Mouse (Mus musculus) monocyte, adult 5-6 weeks (primary cell): ENCODE measurements around the gene Prps1l3. TPM values are rescaled to one million over a fixed set of nuclear protein-coding genes. Genes with fewer than 3 reads are reported as not detected.

Experiments used
- ATAC-seq: fragments of 153-309, 156-312 bp; replicated peaks from 2 replicates; pipeline ENCODE4 v1.8.0; 2017; ENCODE audit warnings: mild to moderate bottlenecking; ENCODE audit not compliant: low TSS enrichment, insufficient number of reproducible peaks, severe bottlenecking, poor library complexity, low FRiP score
- total RNA-seq: library from RNA; stranded (forward); fragments of 200-1000, 200-491, 200-594 nt; gene quantifications from 3 replicates; pipeline ENCODE4 v1.2.3, GENCODE M21; 2017

Gene Prps1l3
- total RNA-seq, 1 experiment from 2014 or later = 41.5 TPM

- peak; percentile 32; the same call in 1 of the 2 replicates for ATAC-seq
Observed at GRCm38 (mm10) chr12:57231085-57231875, 1.1 kb downstream of the Prps1l3 start.

DNA sequence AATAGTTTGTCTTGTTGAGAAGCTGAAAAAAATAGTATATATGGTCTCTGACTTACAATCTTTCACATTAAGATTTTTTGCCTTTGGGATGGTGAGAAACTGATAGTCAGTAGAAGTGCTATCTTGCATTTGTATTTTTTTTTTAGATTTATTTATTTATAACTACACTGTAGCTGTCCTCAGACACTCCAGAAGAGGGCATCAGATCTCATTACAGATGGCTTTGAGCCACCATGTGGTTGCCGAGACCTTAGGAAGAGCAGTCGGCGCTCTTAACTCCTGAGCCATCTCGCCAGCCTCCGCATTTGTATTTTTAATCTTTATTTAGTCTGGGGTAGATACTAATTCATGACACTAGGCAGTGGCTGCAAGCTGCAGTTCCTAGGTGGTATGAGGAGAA, 3.2 kb downstream of the Prps1l3 start:
- no peak for ATAC-seq

DNA sequence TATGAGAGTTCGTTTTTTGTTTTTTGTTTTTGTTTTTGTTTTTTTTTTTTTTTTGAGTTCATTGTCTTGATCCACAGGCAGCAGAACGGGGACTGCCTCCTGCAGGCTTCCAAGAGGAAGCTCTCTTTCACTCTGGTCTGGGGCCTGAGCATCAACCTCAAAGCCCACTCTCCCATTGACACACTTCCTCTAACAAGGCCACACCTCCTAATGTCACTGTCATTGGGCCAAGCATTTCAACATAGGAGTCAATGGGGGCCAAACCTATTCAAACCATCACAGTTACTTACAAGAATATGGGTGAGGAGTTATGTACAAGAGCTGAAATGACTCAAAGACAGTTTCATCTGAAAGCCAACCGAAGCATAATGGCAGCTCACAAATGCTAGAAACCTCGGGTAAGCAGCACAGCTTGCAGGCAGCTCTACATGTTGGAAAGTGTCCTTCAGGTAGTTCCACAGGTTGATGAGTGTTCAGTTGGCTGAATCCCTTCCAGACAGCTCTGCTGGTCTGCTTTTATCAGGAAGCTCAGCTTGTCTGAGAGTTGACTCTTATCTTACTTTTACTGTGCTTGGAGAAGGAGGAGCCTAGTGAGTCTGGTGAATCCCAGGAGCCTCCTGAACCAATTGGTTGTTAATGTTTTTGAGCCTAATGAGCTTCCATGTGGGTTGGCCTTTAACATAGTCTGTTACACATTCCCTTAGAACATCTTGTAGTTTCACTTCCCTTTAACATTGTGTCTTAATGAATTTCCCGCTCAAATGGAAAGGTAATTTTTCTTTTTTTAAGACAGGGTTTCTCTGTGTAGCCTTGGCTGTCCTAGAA, 13.7 kb downstream of the Prps1l3 start:
- ATAC-seq = peak; percentile 77

GRCm38 (mm10) chr12:57258572-57258971, 28.4 kb downstream of the Prps1l3 start:
- no peak for ATAC-seq

DNA sequence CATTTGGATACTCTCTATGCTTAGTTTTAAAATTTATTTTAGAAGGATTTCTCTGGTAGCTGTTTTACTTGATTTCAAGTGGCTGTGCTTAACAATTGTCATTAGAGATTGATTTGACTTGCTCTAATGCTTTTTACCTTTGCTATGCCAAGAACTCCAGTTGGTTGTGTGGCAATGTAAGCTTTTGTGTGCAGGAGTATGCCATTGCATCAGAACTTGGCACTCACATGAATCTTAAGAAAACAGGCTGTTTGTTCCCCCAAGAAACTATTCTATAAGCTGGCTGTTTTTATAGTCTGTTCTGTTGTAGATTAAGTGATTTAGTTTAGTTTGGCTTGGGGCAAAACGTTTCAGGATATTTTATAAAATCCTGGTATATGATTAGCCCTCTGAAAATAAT, 45.2 kb downstream of the Prps1l3 start:
- no peak for ATAC-seq

DNA sequence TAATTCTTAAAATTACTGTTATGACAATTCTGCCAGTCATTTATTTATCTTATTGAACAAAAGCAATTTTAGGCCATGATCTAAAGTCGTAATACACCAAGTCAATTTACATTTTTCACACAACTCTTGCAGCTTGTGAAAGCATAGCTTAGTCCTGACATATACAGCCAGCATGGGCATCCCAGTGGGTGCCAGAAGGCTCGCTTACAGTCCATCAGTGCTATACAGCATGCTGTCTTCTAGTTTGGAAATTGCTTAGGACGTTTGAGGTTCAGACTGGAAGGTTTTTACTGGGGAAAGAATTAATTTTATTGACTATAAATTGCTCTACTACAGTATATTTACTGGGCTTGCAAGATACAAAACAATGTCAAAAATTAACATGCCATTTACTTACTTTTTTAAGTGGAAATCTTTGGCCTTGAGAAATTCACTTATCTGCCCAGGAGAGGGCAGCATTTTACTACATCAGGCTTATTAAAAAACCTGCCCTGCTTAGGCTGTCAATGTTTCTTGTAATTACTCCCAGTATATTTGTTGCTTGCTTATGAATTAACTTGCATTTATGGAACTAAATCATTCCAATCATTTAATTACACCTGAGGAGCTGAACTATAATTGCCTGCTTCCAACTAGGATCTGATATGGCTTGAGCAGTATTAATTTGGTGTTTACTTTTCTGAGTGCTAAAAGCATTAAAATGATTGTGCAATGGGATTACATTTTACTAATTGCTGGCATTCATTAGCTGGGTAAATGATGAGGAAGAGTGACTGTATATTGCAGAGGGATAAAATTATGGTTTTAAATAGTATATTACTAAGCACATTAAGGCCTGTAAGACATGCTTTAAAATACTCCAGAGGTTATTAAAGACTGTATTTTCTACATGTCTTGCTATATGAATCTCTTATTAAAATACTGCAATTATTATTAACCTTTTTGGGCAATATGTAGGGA, 51.2 kb downstream of the Prps1l3 start:
- no peak for ATAC-seq

DNA sequence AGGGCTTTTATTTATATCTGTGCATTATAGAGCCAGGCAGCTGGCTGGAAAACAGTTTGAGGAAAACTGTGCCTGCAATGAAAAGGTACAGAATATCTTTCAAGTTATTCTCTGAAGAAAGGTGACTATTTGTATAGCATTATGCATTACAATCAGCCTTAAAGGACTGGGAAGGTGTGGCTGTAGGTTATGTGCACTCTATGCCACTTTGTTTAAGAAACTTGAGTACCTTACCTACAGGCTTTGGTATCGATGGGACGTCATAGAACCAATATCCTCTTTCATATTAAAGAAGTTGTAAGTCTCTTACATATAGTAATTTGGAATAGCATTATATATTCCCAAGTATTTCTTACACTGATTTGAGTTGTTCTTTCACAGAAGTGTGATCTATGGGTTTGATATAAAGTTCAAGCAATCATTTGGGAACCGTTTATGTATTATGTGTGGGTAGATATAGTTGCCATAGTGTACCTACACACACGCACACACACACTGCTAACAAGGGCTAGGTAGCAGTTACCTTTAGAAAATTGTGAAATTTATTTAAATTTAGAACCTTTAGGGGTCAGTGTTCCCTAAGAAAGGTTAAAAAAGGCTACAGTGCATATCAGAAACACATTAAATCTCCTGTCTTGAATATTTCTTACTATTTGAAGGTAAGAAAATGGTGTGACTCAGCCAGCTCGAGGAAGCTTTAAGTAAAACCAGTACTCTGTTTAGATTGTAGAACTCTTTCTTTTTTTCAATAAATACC, 55.3 kb downstream of the Prps1l3 start:
- no peak for ATAC-seq

Other genes with a start within 250 kb of the Prps1l3 start
- not detected in 3 replicates for gene Slc25a21, start 32.9 kb upstream of the Prps1l3 start, total RNA-seq
- 10.4 to 17.1 TPM (median 13.0 TPM) in 3 replicates for gene Mipol1, start within 50 bp of the Prps1l3 start, total RNA-seq